Mouse (Mus musculus) heart, embryonic 16.5 days (tissue): ENCODE measurements around the gene Ralgps2. TPM values are rescaled to one million over a fixed set of nuclear protein-coding genes. Genes with fewer than 3 reads are reported as not detected.

Source experiments
- ATAC-seq: fragments of 200-750 bp; cut with Nextera tagmentation; replicated peaks from 2 replicates; pipeline ENCODE4 v1.8.0; 2017; ENCODE audit warnings: moderate number of reproducible peaks; ENCODE audit not compliant: insufficient read depth, low FRiP score; ENCODE audit errors: extremely low read depth
- H3K27ac ChIP-seq: fragments of 300-500 bp; sonication (generic); 2 replicates; pipeline ENCODE4 v1.5.1; 2014; ENCODE audit warnings: mild to moderate bottlenecking, low read length, control low read depth, moderate library complexity
- H3K27me3 ChIP-seq: fragments of 300-500 bp; sonication (generic); 2 replicates; pipeline ENCODE4 v1.6.1; 2014; ENCODE audit warnings: low read length, mixed read lengths; ENCODE audit not compliant: control insufficient read depth, insufficient read depth
- H3K36me3 ChIP-seq: fragments of 300-500 bp; sonication (generic); 2 replicates; pipeline ENCODE4 v1.6.1; 2014; ENCODE audit not compliant: control insufficient read depth, insufficient read depth
- H3K4me1 ChIP-seq: fragments of 300-500 bp; sonication (generic); 2 replicates; pipeline ENCODE4 v1.6.1; 2014; ENCODE audit warnings: low read length, mixed read lengths; ENCODE audit not compliant: control insufficient read depth, insufficient read depth
- H3K4me2 ChIP-seq: fragments of 300-500 bp; sonication (generic); 2 replicates; pipeline ENCODE4 v1.6.1; 2014; ENCODE audit warnings: low read depth, mild to moderate bottlenecking, control low read depth, low read length
- H3K4me3 ChIP-seq: fragments of 300-500 bp; sonication (generic); 2 replicates; pipeline ENCODE4 v1.5.1; 2014; ENCODE audit warnings: mild to moderate bottlenecking, control low read depth, low read length
- H3K9ac ChIP-seq: fragments of 300-500 bp; sonication (generic); 2 replicates; pipeline ENCODE4 v1.6.1; 2014; ENCODE audit warnings: low read length, control low read depth
- H3K9me3 ChIP-seq: fragments of 300-500 bp; sonication (generic); replicated peaks from 2 replicates; pipeline ENCODE4 v1.6.1; 2016; ENCODE audit warnings: low read length; ENCODE audit not compliant: control insufficient read depth
- WGBS: fragments of 180-500 bp; shearing (Covaris S2); extraction: QIAGEN DNeasy Blood & Tissue Kit; methylation state at CpG from one replicate; pipeline ENCODE4 v1.1.7; 2014; 5-methylcytosine and 5-hydroxymethylcytosine counted together
- polyA plus RNA-seq: library from polyadenylated mRNA; unstranded; fragments of >200 nt; fragmentation: Nextera tagmentation; extraction: Ambion mirVana; gene quantifications from 2 replicates; pipeline ENCODE4 v1.2.1, GENCODE M21; 2015

Gene Ralgps2
- polyA plus RNA-seq, 1 experiment from 2014 or later = 58.2 TPM

GRCm38 (mm10) chr1:156763280-156763679 lies 176.1 kb downstream of the Ralgps2 start:
- WGBS = 93% methylated on average over 6 of the region's 6 CpGs
- H3K4me1 ChIP-seq = peaks cover 14% of the 10 kb centered on the region

GRCm38 (mm10) chr1:156761430-156761801 lies 178.0 kb downstream of the Ralgps2 start:
- 35% methylated on average over 10 of the region's 10 CpGs for WGBS
- H3K27ac ChIP-seq = peak overlapping the region; percentile 85
- H3K36me3 ChIP-seq = no peaks in the 10 kb centered on the region; the same call in 1 of the 2 replicates
- no peak overlapping the region; the same call in 1 of the 2 replicates for H3K4me3 ChIP-seq
- no peaks in the 10 kb centered on the region for H3K27me3 ChIP-seq
- H3K9ac ChIP-seq = 0 out of 2 replicates have a peak overlapping the region, but pooled peaks have one; percentile 14
- peak; percentile 87 for ATAC-seq
- H3K4me1 ChIP-seq = peaks cover 14% of the 10 kb centered on the region
- H3K9me3 ChIP-seq = peaks cover 10% of the 10 kb centered on the region
- H3K4me2 ChIP-seq = peak overlapping the region; percentile 42

More at GRCm38 (mm10) chr1:156763280-156763679, 176.1 kb downstream of the Ralgps2 start:
- Histone ChIP-seq H3K27ac (no peak overlapping the region), H3K9ac (no peak overlapping the region), H3K27me3 (no peaks in the 10 kb centered on the region), H3K36me3 (no peaks in the 10 kb centered on the region; the same call in 1 of the 2 replicates), H3K4me2 (no peak overlapping the region), H3K9me3 (peaks cover 22% of the 10 kb centered on the region), H3K4me3 (no peak overlapping the region)
- no peak for ATAC-seq

- Histone ChIP-seq H3K36me3 (no peaks in the 10 kb centered on the region), H3K27me3 (no peaks in the 10 kb centered on the region), H3K4me3 (no peak overlapping the region; the same call in 1 of the 2 replicates), H3K4me2 (peak overlapping the region; percentile 42), H3K4me1 (peaks cover 14% of the 10 kb centered on the region), H3K9ac (0 out of 2 replicates have a peak overlapping the region, but pooled peaks have one; percentile 14), H3K27ac (peak overlapping the region; percentile 85), H3K9me3 (peaks cover 5% of the 10 kb centered on the region; the same call in 1 of the 2 replicates)
- WGBS = 77% methylated on average over 13 of the region's 13 CpGs
- no peak for ATAC-seq
Observed at GRCm38 (mm10) chr1:156760549-156761429, 178.6 kb downstream of the Ralgps2 start.

GRCm38 (mm10) chr1:156758326-156758725 lies 181.1 kb downstream of the Ralgps2 start:
- ATAC-seq = no peak
- 64% methylated on average over 4 of the region's 4 CpGs for WGBS
- Histone ChIP-seq H3K36me3 (no peaks in the 10 kb centered on the region), H3K27me3 (no peaks in the 10 kb centered on the region), H3K4me1 (peaks cover 24% of the 10 kb centered on the region), H3K4me2 (no peak overlapping the region), H3K9me3 (no peaks in the 10 kb centered on the region), H3K9ac (no peak overlapping the region), H3K4me3 (no peak overlapping the region), H3K27ac (no peak overlapping the region)

GRCm38 (mm10) chr1:156754608-156755413 lies 184.6 kb downstream of the Ralgps2 start:
- peaks cover 18% of the 10 kb centered on the region for H3K4me1 ChIP-seq
- WGBS = 49% methylated on average over 15 of the region's 15 CpGs
- H3K9me3 ChIP-seq = no peaks in the 10 kb centered on the region
- H3K27ac ChIP-seq = peak overlapping the region; percentile 37; the same call in 1 of the 2 replicates
- 0 out of 2 replicates have a peak, but pooled peaks have one; percentile 25 for ATAC-seq
- H3K27me3 ChIP-seq = no peaks in the 10 kb centered on the region
- no peak overlapping the region for H3K4me3 ChIP-seq
- no peak overlapping the region for H3K9ac ChIP-seq
- no peaks in the 10 kb centered on the region for H3K36me3 ChIP-seq
- H3K4me2 ChIP-seq = no peak overlapping the region

Other genes starting within 250 kb of the Ralgps2 start
- gene Fam20b, start 220.5 kb downstream of the Ralgps2 start, polyA plus RNA-seq = 23.1 and 25.3 TPM in 2 replicates
- gene Angptl1, start 101.1 kb downstream of the Ralgps2 start, polyA plus RNA-seq = 3.0 and 3.8 TPM in 2 replicates
- gene Tex35, start 169.1 kb upstream of the Ralgps2 start, polyA plus RNA-seq = not detected in 2 replicates